Mouse (Mus musculus) forebrain, embryonic 13.5 days (tissue): Measurements from ENCODE around the gene Gm9821. TPM values are rescaled to one million over a fixed set of nuclear protein-coding genes. Genes with fewer than 3 reads are reported as not detected.
A peak's percentile ranks its signal among the peaks of the same experiment; 100 is the strongest.

Experiments
- ATAC-seq: fragments of 200-750 bp; cut with Nextera tagmentation; 2 replicates; pipeline ENCODE4 v1.8.0; 2017
- H3K27ac ChIP-seq: fragments of 300-500 bp; sonication (generic); 2 replicates; pipeline ENCODE4 v1.5.1; 2015; ENCODE audit warnings: inconsistent platforms, mild to moderate bottlenecking, moderate library complexity
- H3K27me3 ChIP-seq: fragments of 300-500 bp; sonication (generic); 2 replicates; pipeline ENCODE4 v1.6.1; 2015; ENCODE audit warnings: mild to moderate bottlenecking, inconsistent platforms
- H3K36me3 ChIP-seq: fragments of 300-500 bp; sonication (generic); 2 replicates; pipeline ENCODE4 v1.6.1; 2015; ENCODE audit warnings: mild to moderate bottlenecking, inconsistent platforms; ENCODE audit not compliant: poor library complexity, severe bottlenecking
- H3K4me1 ChIP-seq: fragments of 300-500 bp; sonication (generic); 2 replicates; pipeline ENCODE4 v1.6.1; 2015; ENCODE audit warnings: inconsistent platforms
- H3K4me2 ChIP-seq: fragments of 300-500 bp; sonication (generic); 2 replicates; pipeline ENCODE4 v1.6.1; 2015; ENCODE audit warnings: inconsistent platforms, mild to moderate bottlenecking, moderate library complexity
- H3K4me3 ChIP-seq: fragments of 300-500 bp; sonication (generic); 2 replicates; pipeline ENCODE4 v1.5.1; 2015; ENCODE audit warnings: mild to moderate bottlenecking, inconsistent platforms
- H3K9ac ChIP-seq: fragments of 300-500 bp; sonication (generic); 2 replicates; pipeline ENCODE4 v1.6.1; 2015; ENCODE audit warnings: mild to moderate bottlenecking, inconsistent platforms
- H3K9me3 ChIP-seq: fragments of 300-500 bp; sonication (generic); replicated peaks from 2 replicates; pipeline ENCODE4 v1.6.1; 2016; ENCODE audit warnings: inconsistent platforms
- WGBS: fragments of 180-500 bp; shearing (Covaris S2); methylation state at CpG from one replicate; pipeline ENCODE4 v1.1.7; 2015; 5-methylcytosine and 5-hydroxymethylcytosine counted together
- microRNA-seq: library from miRNA; unstranded; fragments of <30 nt; microRNA quantifications from one replicate; pipeline ENCODE4, GENCODE M21; 2016
- polyA plus RNA-seq: library from polyadenylated mRNA; unstranded; fragments of >200 nt; fragmentation: Nextera tagmentation; extraction: Ambion mirVana; gene quantifications from 2 replicates; pipeline ENCODE4 v1.2.1, GENCODE M21; 2015

Gm9821 gene
- polyA plus RNA-seq, 1 experiment from 2014 or later = 0.41 TPM

GRCm38 (mm10) chr2:91984439-91984838 is 38.9 kb downstream of the Gm9821 start:
- peak overlapping the region; percentile 54 for H3K4me2 ChIP-seq
- WGBS = 0% methylated on average over 6 of the region's 13 CpGs
- ATAC-seq = peak; percentile 53; the same call in 1 of the 2 replicates
- peak overlapping the region; percentile 46; the same call in 1 of the 2 replicates for H3K9ac ChIP-seq
- peaks cover 7% of the 10 kb centered on the region; the same call in 1 of the 2 replicates for H3K27me3 ChIP-seq
- H3K9me3 ChIP-seq = no peaks in the 10 kb centered on the region
- H3K4me3 ChIP-seq = peak overlapping the region; percentile 12; the same call in 1 of the 2 replicates
- H3K27ac ChIP-seq = no peak overlapping the region; the same call in 1 of the 2 replicates
- peaks cover 22% of the 10 kb centered on the region for H3K4me1 ChIP-seq
- H3K36me3 ChIP-seq = no peaks in the 10 kb centered on the region

DNA sequence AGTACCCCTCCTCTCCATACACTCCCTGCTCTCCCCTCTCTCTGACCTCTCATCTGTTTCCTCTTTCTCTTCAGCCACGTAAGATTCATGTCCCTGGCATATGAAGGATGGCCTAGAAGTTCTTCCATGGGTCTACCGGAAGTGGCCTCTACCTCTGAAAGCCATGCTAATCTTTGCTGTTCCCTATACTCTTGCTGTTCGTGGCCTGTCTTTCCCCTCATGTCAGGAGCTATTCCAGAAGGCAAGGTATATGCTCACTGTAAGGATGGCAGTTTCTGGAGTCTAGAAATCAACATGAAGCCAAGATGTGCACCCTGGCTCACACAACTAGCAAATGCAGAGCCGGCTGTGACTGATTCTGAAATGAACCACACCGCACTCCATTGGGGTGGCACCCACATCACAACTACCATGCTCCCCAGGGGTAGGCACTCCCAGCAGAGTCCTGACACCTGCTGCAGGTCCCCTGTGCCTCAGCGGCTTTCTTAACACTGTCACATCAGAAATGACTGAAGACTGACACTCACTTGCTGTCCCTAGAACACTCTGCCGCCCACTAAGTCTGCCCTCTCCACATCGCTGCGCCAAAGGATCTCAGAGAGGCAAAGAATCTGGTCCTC is 39.5 kb downstream of the Gm9821 start:
- no peak for ATAC-seq
- H3K36me3 ChIP-seq = no peaks in the 10 kb centered on the region
- peaks cover 20% of the 10 kb centered on the region for H3K4me1 ChIP-seq
- no peak overlapping the region for H3K27ac ChIP-seq
- H3K4me3 ChIP-seq = no peak overlapping the region
- H3K4me2 ChIP-seq = peak overlapping the region; percentile 54
- peaks cover 7% of the 10 kb centered on the region; the same call in 1 of the 2 replicates for H3K27me3 ChIP-seq
- no peaks in the 10 kb centered on the region for H3K9me3 ChIP-seq
- WGBS = 38% methylated on average over 9 of the region's 9 CpGs
- H3K9ac ChIP-seq = no peak overlapping the region

GRCm38 (mm10) chr2:91986071-91986470 is 40.6 kb downstream of the Gm9821 start:
- ATAC-seq = peak; percentile 54
- H3K9me3 ChIP-seq = no peaks in the 10 kb centered on the region
- no peak overlapping the region for H3K9ac ChIP-seq
- H3K4me1 ChIP-seq = peaks cover 16% of the 10 kb centered on the region
- H3K27ac ChIP-seq = no peak overlapping the region
- H3K4me2 ChIP-seq = no peak overlapping the region
- H3K36me3 ChIP-seq = no peaks in the 10 kb centered on the region
- H3K4me3 ChIP-seq = no peak overlapping the region
- peaks cover 7% of the 10 kb centered on the region; the same call in 1 of the 2 replicates for H3K27me3 ChIP-seq
- 2% methylated on average over 5 of the region's 5 CpGs for WGBS

GRCm38 (mm10) chr2:91987542-91987941 is 42.0 kb downstream of the Gm9821 start:
- no peak overlapping the region for H3K4me3 ChIP-seq
- H3K9ac ChIP-seq = no peak overlapping the region
- no peaks in the 10 kb centered on the region for H3K36me3 ChIP-seq
- H3K4me2 ChIP-seq = no peak overlapping the region
- peak; percentile 43; the same call in 1 of the 2 replicates for ATAC-seq
- peaks cover 7% of the 10 kb centered on the region; the same call in 1 of the 2 replicates for H3K27me3 ChIP-seq
- H3K27ac ChIP-seq = no peak overlapping the region
- 5% methylated on average over 3 of the region's 3 CpGs for WGBS
- H3K9me3 ChIP-seq = no peaks in the 10 kb centered on the region
- peaks cover 16% of the 10 kb centered on the region for H3K4me1 ChIP-seq

- no peaks in the 10 kb centered on the region for H3K36me3 ChIP-seq
- no peak overlapping the region for H3K4me2 ChIP-seq
- no peak overlapping the region for H3K9ac ChIP-seq
- H3K27ac ChIP-seq = no peak overlapping the region
- no peaks in the 10 kb centered on the region for H3K9me3 ChIP-seq
- no peak overlapping the region for H3K4me3 ChIP-seq
- no peak for ATAC-seq
- peaks cover 7% of the 10 kb centered on the region; the same call in 1 of the 2 replicates for H3K27me3 ChIP-seq
- peaks cover 7% of the 10 kb centered on the region for H3K4me1 ChIP-seq
These were observed 44.2 kb downstream of the Gm9821 start for GRCm38 (mm10) chr2:91989750-91990149.

GRCm38 (mm10) chr2:91993409-91993808 is 47.9 kb downstream of the Gm9821 start:
- Histone ChIP-seq H3K9ac (no peak overlapping the region), H3K36me3 (no peaks in the 10 kb centered on the region), H3K4me2 (no peak overlapping the region), H3K4me3 (no peak overlapping the region), H3K27me3 (no peaks in the 10 kb centered on the region), H3K27ac (no peak overlapping the region), H3K4me1 (no peaks in the 10 kb centered on the region), H3K9me3 (no peaks in the 10 kb centered on the region)
- ATAC-seq = no peak
- 57% methylated on average over 3 of the region's 3 CpGs for WGBS

- no peak overlapping the region for H3K27ac ChIP-seq
- no peak overlapping the region for H3K4me3 ChIP-seq
- H3K9ac ChIP-seq = no peak overlapping the region
- WGBS = 91% methylated on average over 5 of the region's 5 CpGs
- H3K36me3 ChIP-seq = no peaks in the 10 kb centered on the region
- no peaks in the 10 kb centered on the region for H3K27me3 ChIP-seq
- H3K4me1 ChIP-seq = no peaks in the 10 kb centered on the region
- H3K9me3 ChIP-seq = no peaks in the 10 kb centered on the region
- ATAC-seq = no peak
- no peak overlapping the region for H3K4me2 ChIP-seq
These were observed 50.5 kb downstream of the Gm9821 start for GRCm38 (mm10) chr2:91996006-91996405.

Small RNAs within 50 kb of the gene (microRNA-seq; reads per million reads assigned to microRNA genes)
- gene Mir6999 = not detected

Other genes with a start within 250 kb of the Gm9821 start
- 29.4 and 33.0 TPM in 2 replicates for gene Atg13, start 235.1 kb upstream of the Gm9821 start, polyA plus RNA-seq
- 21.2 and 22.0 TPM in 2 replicates for gene Harbi1, start 234.9 kb upstream of the Gm9821 start, polyA plus RNA-seq
- gene Ambra1, start 215.6 kb upstream of the Gm9821 start, polyA plus RNA-seq = 16.2 and 21.2 TPM in 2 replicates
- 0.83 and 0.88 TPM in 2 replicates for gene Chrm4, start 18.5 kb upstream of the Gm9821 start, polyA plus RNA-seq
- 609 and 621 TPM in 2 replicates for gene Mdk, start 13.4 kb upstream of the Gm9821 start, polyA plus RNA-seq
- gene Dgkz, start 30.2 kb downstream of the Gm9821 start, polyA plus RNA-seq = 18.5 and 23.1 TPM in 2 replicates
- gene Creb3l1, start 78.8 kb downstream of the Gm9821 start, polyA plus RNA-seq = 0.52 and 0.71 TPM in 2 replicates
- gene Phf21a, start 147.4 kb downstream of the Gm9821 start, polyA plus RNA-seq = 43.7 and 44.2 TPM in 2 replicates